Mouse (Mus musculus) c-Kit-positive CD71-positive TER-119-positive erythroid progenitor cells, embryonic 14.5 days (primary cell): Measurements from ENCODE around the gene Adamts2.

ENCODE experiments used
- DNase-seq: peaks from one replicate; pipeline ENCODE4 v3.0.0-alpha.2; 2013; ENCODE audit warnings: low spot score

Gene Adamts2

GRCm38 (mm10) chr11:50601641-50602355 is at the start of gene Adamts2:
TSS of gene Adamts2 (plus strand) at chr11:50602084.
- DNase-seq, result no peak

- DNase-seq, result no peak
Observed at GRCm38 (mm10) chr11:50557064-50557463, 44.8 kb upstream of the Adamts2 start.

GRCm38 (mm10) chr11:50559108-50559507 is 42.8 kb upstream of the Adamts2 start:
- DNase-seq, result peak; percentile 10

- DNase-seq, result peak; percentile 11
Observed at GRCm38 (mm10) chr11:50565466-50566211, 36.2 kb upstream of the Adamts2 start.

GRCm38 (mm10) chr11:50571448-50571847 is 30.4 kb upstream of the Adamts2 start:
- no peak for DNase-seq

GRCm38 (mm10) chr11:50576521-50576920 is 25.4 kb upstream of the Adamts2 start:
- no peak for DNase-seq

GRCm38 (mm10) chr11:50587026-50587425 is 14.9 kb upstream of the Adamts2 start:
- no peak for DNase-seq

GRCm38 (mm10) chr11:50587787-50588186 is 14.1 kb upstream of the Adamts2 start:
- peak; percentile 25 for DNase-seq

GRCm38 (mm10) chr11:50589060-50589459 is 12.8 kb upstream of the Adamts2 start:
- DNase-seq, result peak; percentile 10

- DNase-seq, result no peak
Observed at GRCm38 (mm10) chr11:50591053-50591452, 10.8 kb upstream of the Adamts2 start.

- DNase-seq, result no peak
Observed at GRCm38 (mm10) chr11:50592892-50593553, 8.9 kb upstream of the Adamts2 start.

GRCm38 (mm10) chr11:50596571-50596970 is 5.3 kb upstream of the Adamts2 start:
- no peak for DNase-seq

GRCm38 (mm10) chr11:50599156-50599555 is 2.7 kb upstream of the Adamts2 start:
- DNase-seq, result no peak

- no peak for DNase-seq
Observed at GRCm38 (mm10) chr11:50602356-50603081, 635 bp downstream of the Adamts2 start.

GRCm38 (mm10) chr11:50603082-50603910 is 1.4 kb downstream of the Adamts2 start:
- no peak for DNase-seq

GRCm38 (mm10) chr11:50604371-50604770 is 2.5 kb downstream of the Adamts2 start:
- DNase-seq, result no peak

GRCm38 (mm10) chr11:50611181-50611580 is 9.3 kb downstream of the Adamts2 start:
- DNase-seq, result no peak

GRCm38 (mm10) chr11:50617015-50617543 is 15.2 kb downstream of the Adamts2 start:
- DNase-seq, result no peak

- DNase-seq, result no peak
Observed at GRCm38 (mm10) chr11:50620926-50621325, 19.0 kb downstream of the Adamts2 start.

GRCm38 (mm10) chr11:50621364-50621763 is 19.5 kb downstream of the Adamts2 start:
- no peak for DNase-seq

GRCm38 (mm10) chr11:50622238-50622726 is 20.4 kb downstream of the Adamts2 start:
- no peak for DNase-seq
